Mouse (Mus musculus) MEL (cell line): ENCODE measurements around the gene Filip1l. TPM values are rescaled to one million over a fixed set of nuclear protein-coding genes. Genes with fewer than 3 reads are reported as not detected.

Experiments
- DNase-seq: peaks from one replicate; pipeline ENCODE4 v3.0.0; 2011; ENCODE audit warnings: low read depth, low spot score
- H3K27ac ChIP-seq: 2 replicates; pipeline ENCODE4 v1.5.1; 2012; ENCODE audit warnings: low read depth, mild to moderate bottlenecking, control low read depth, low read length, moderate library complexity; ENCODE audit not compliant: control insufficient read depth
- H3K27me3 ChIP-seq, 2 experiments: fragments of 150-350 bp in 1 of 2; sonication (generic) in 1 of 2; 2 replicates each; pipeline ENCODE4 v1.6.1; 2012; ENCODE audit warnings: low read length in 2 of 2, mild to moderate bottlenecking in 2 of 2, improper control_type of control experiment in 1 of 2, moderate library complexity in 1 of 2; ENCODE audit not compliant: insufficient read depth in 2 of 2, control insufficient read depth in 1 of 2
- H3K36me3 ChIP-seq, 2 experiments: 2 replicates each; pipeline ENCODE4 v1.6.1; 2012 to 2014; ENCODE audit warnings: low read length in 2 of 2, improper control_type of control experiment in 1 of 2, inconsistent platforms in 1 of 2, mild to moderate bottlenecking in 1 of 2; ENCODE audit not compliant: insufficient read depth in 2 of 2, control insufficient read depth in 1 of 2
- H3K4me1 ChIP-seq, 2 experiments: fragments of 150-350 bp in 1 of 2; sonication (generic) in 1 of 2; 2 replicates each; pipeline ENCODE4 v1.6.1; 2012; ENCODE audit warnings: low read length in 2 of 2, improper control_type of control experiment in 1 of 2, mild to moderate bottlenecking in 1 of 2; ENCODE audit not compliant: insufficient read depth in 2 of 2, control insufficient read depth in 1 of 2
- H3K4me3 ChIP-seq, 2 experiments: fragments of 150-350 bp in 1 of 2; sonication (generic) in 1 of 2; 2 replicates each; pipeline ENCODE4 v1.5.1; 2012; ENCODE audit warnings: low read depth in 2 of 2, low read length in 2 of 2, mild to moderate bottlenecking in 2 of 2, moderate library complexity in 2 of 2, control low read depth in 1 of 2, improper control_type of control experiment in 1 of 2; ENCODE audit not compliant: control insufficient read depth in 1 of 2, insufficient read depth in 1 of 2
- H3K79me2 ChIP-seq: 2 replicates; pipeline ENCODE4 v1.6.1; 2012; ENCODE audit warnings: mild to moderate bottlenecking, low read length, moderate library complexity; ENCODE audit not compliant: control insufficient read depth, poor library complexity, insufficient read depth
- H3K9ac ChIP-seq: 2 replicates; pipeline ENCODE4 v1.6.1; 2012; ENCODE audit warnings: low read depth, mild to moderate bottlenecking, control low read depth, low read length, moderate library complexity; ENCODE audit not compliant: control insufficient read depth, poor library complexity, severe bottlenecking
- H3K9me3 ChIP-seq: fragments of 150-350 bp; sonication (generic); replicated peaks from 2 replicates; pipeline ENCODE4 v1.6.1; 2012; ENCODE audit warnings: mild to moderate bottlenecking, low read length, improper control_type of control experiment, moderate library complexity; ENCODE audit not compliant: insufficient read depth
- CHD2 ChIP-seq: IDR thresholded peaks from 2 replicates; pipeline ENCODE4 v1.6.1; 2011; ENCODE audit warnings: low read length, improper control_type of control experiment
- CTCF ChIP-seq, 3 experiments: IDR thresholded peaks in 2 of 3; conservative IDR thresholded peaks in 1 of 3; 2 replicates each; pipeline ENCODE4 v1.5.1; 2011 to 2012; ENCODE audit warnings: low read length in 3 of 3, low read depth in 2 of 3, mild to moderate bottlenecking in 2 of 3, improper control_type of control experiment in 1 of 3, inconsistent platforms in 1 of 3, mixed read lengths in 1 of 3, moderate library complexity in 1 of 3; ENCODE audit not compliant: control insufficient read depth in 1 of 3, insufficient read depth in 1 of 3, poor library complexity in 1 of 3, severe bottlenecking in 1 of 3
- E2F4 ChIP-seq: IDR thresholded peaks from 2 replicates; pipeline ENCODE4 v1.6.1; 2011; ENCODE audit warnings: low read depth, low read length, improper control_type of control experiment, borderline replicate concordance
- ELF1 ChIP-seq: IDR thresholded peaks from 2 replicates; pipeline ENCODE4 v1.6.1; 2014; ENCODE audit warnings: low read depth, mild to moderate bottlenecking, inconsistent platforms, low read length, improper control_type of control experiment, moderate library complexity
- EP300 ChIP-seq, 2 experiments: IDR thresholded peaks; 2 replicates each; pipeline ENCODE4 v1.6.1; 2011; ENCODE audit warnings: improper control_type of control experiment in 2 of 2, low read length in 2 of 2, low read depth in 1 of 2, mild to moderate bottlenecking in 1 of 2
- GABPA ChIP-seq: IDR thresholded peaks from 2 replicates; pipeline ENCODE4 v1.6.1; 2012; ENCODE audit warnings: low read depth, mild to moderate bottlenecking, inconsistent platforms, low read length, improper control_type of control experiment, moderate library complexity
- JUND ChIP-seq: IDR thresholded peaks from 2 replicates; pipeline ENCODE4 v1.6.1; 2011; ENCODE audit warnings: low read depth, mild to moderate bottlenecking, improper control_type of control experiment, low read length
- MAZ ChIP-seq: IDR thresholded peaks from 2 replicates; pipeline ENCODE4 v1.6.1; 2012; ENCODE audit warnings: low read depth, mild to moderate bottlenecking, inconsistent platforms, low read length, improper control_type of control experiment
- NRF1 ChIP-seq: IDR thresholded peaks from 2 replicates; pipeline ENCODE4 v1.6.1; 2014; ENCODE audit warnings: low read depth, mild to moderate bottlenecking, inconsistent platforms, low read length, improper control_type of control experiment, moderate library complexity; ENCODE audit not compliant: poor library complexity, insufficient read depth, severe bottlenecking
- POLR2A ChIP-seq, 2 experiments: IDR thresholded peaks; 2 replicates each; pipeline ENCODE4 v1.6.1; 2011 to 2012; ENCODE audit warnings: low read length in 2 of 2, mild to moderate bottlenecking in 2 of 2, control low read depth in 1 of 2, improper control_type of control experiment in 1 of 2, low read depth in 1 of 2, moderate library complexity in 1 of 2; ENCODE audit not compliant: control insufficient read depth in 1 of 2, insufficient read depth in 1 of 2, poor library complexity in 1 of 2
- POLR2AphosphoS5 ChIP-seq: IDR thresholded peaks from 2 replicates; pipeline ENCODE4 v1.6.1; 2012; ENCODE audit warnings: low read depth, borderline replicate concordance, mild to moderate bottlenecking, inconsistent platforms, low read length, moderate library complexity, mixed read lengths
- TAL1 ChIP-seq: IDR thresholded peaks from 2 replicates; pipeline ENCODE4 v1.6.1; 2012; ENCODE audit warnings: mild to moderate bottlenecking, inconsistent platforms, low read length, moderate library complexity, mixed read lengths
- TBP ChIP-seq: IDR thresholded peaks from 2 replicates; pipeline ENCODE4 v1.8.0; 2011; ENCODE audit warnings: low read depth, low read length, improper control_type of control experiment
- ZNF384 ChIP-seq: IDR thresholded peaks from 2 replicates; pipeline ENCODE4 v1.6.1; 2012; ENCODE audit warnings: low read depth, mild to moderate bottlenecking, inconsistent platforms, low read length, improper control_type of control experiment
- polyA plus RNA-seq, 2 experiments: library from polyadenylated mRNA; stranded (reverse) in 1 of 2; unstranded in 1 of 2; fragments of >175 nt in 1 of 2; fragments of >200 nt in 1 of 2; gene quantifications; 2 replicates each; pipeline versions ENCODE4 v1.2.1 to v1.2.4; 2012; ENCODE audit warnings: low replicate concordance in 2 of 2, low read depth in 1 of 2; ENCODE audit not compliant: insufficient read length in 2 of 2, insufficient read depth in 1 of 2, missing spikeins in 1 of 2
- total RNA-seq: library from RNA; depleted of rRNA; stranded (reverse); fragments of 300-350 nt; gene quantifications from 2 replicates; pipeline ENCODE4 v1.2.3, GENCODE M21; 2012

Filip1l gene
- total and polyA plus RNA-seq, 3 experiments: 0.27 to 1.8 TPM; not detected in 1

DNA sequence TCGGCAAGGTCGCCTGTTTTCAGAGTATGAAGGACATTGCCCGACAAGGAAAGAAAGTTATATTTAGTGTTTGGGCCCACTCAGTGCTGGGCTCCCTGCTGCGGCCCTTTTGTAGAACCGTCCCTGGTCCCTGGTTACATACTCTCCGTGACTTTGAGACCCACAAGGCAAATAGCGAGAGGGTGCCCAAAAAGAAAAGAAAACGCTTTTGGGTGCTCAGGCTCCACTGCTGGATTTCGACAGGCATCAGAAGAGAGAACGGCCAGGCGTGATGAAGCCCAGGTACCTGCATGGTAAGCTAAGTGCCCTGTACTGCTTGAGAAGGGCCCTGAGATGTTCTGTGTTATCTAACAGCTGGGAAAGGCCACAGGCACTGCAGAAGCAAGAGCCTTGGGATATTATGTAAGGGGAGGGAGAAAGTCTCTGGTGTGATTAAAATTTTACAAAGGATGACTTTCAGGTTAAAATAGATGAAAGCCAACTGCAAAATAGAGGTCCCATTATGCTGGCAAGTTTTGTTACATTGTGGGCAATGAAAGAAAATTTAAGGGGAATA lies 351 bp downstream of the Filip1l start:
- no peaks in the 10 kb centered on the region for H3K27me3 ChIP-seq
- H3K9ac ChIP-seq: no peak overlapping the region
- no peaks in the 10 kb centered on the region for H3K9me3 ChIP-seq
- no peak overlapping the region for H3K27ac ChIP-seq
- no peaks in the 10 kb centered on the region for H3K79me2 ChIP-seq
- no peak for DNase-seq
- no peak overlapping the region for H3K4me3 ChIP-seq
- H3K36me3 ChIP-seq: no peaks in the 10 kb centered on the region
- TF ChIP-seq POLR2A (IDR thresholded peaks at IDR 0.05; ENCODE audit: control insufficient read depth in 1 of 2, insufficient read depth in 1 of 2, low read depth in 1 of 2, low read length in 2 of 2, poor library complexity in 1 of 2): no peak
- TF ChIP-seq, all 39 proteins: peak for 0
- H3K4me1 ChIP-seq: no peaks in the 10 kb centered on the region

GRCm38 (mm10) chr16:57353932-57354331 lies 1.0 kb downstream of the Filip1l start:
- DNase-seq: no peak
- Histone ChIP-seq H3K27me3 (no peaks in the 10 kb centered on the region), H3K27ac (no peak overlapping the region), H3K4me1 (no peaks in the 10 kb centered on the region), H3K9ac (no peak overlapping the region), H3K79me2 (no peaks in the 10 kb centered on the region), H3K4me3 (no peak overlapping the region), H3K36me3 (no peaks in the 10 kb centered on the region), H3K9me3 (no peaks in the 10 kb centered on the region)
- TF ChIP-seq EP300 (IDR thresholded peaks at IDR 0.05; ENCODE audit: low read depth in 1 of 2, low read length in 2 of 2): no peak
- no peak for TF ChIP-seq POLR2AphosphoS5
- no peak for TF ChIP-seq TAL1
- no peak for TF ChIP-seq MAZ
- no peak for TF ChIP-seq ZNF384
- no peak for TF ChIP-seq TBP
- TF ChIP-seq POLR2A (IDR thresholded peaks at IDR 0.05; ENCODE audit: control insufficient read depth in 1 of 2, insufficient read depth in 1 of 2, low read depth in 1 of 2, low read length in 2 of 2, poor library complexity in 1 of 2): no peak
- no peak for TF ChIP-seq GABPA
- TF ChIP-seq CTCF (IDR thresholded peaks at IDR 0.05 in 2 of 3, conservative IDR thresholded peaks at IDR 0.05 in 1 of 3; ENCODE audit: control insufficient read depth in 1 of 3, insufficient read depth in 1 of 3, low read depth in 2 of 3, low read length in 3 of 3, poor library complexity in 1 of 3, severe bottlenecking in 1 of 3): no peak
- no peak for TF ChIP-seq JUND
- no peak for TF ChIP-seq E2F4
- TF ChIP-seq ELF1: no peak

GRCm38 (mm10) chr16:57356454-57356853 lies 3.6 kb downstream of the Filip1l start:
- H3K79me2 ChIP-seq: no peaks in the 10 kb centered on the region
- no peak overlapping the region for H3K9ac ChIP-seq
- no peak overlapping the region for H3K4me3 ChIP-seq
- no peak for DNase-seq
- no peak overlapping the region for H3K27ac ChIP-seq
- no peak for TF ChIP-seq POLR2AphosphoS5
- TF ChIP-seq JUND: no peak
- TF ChIP-seq CHD2: no peak
- no peak for TF ChIP-seq ZNF384
- TF ChIP-seq GABPA: no peak
- no peak for TF ChIP-seq NRF1
- TF ChIP-seq, all 39 proteins: peak for 0
- Histone ChIP-seq H3K9me3 (no peaks in the 10 kb centered on the region), H3K27me3 (no peaks in the 10 kb centered on the region), H3K4me1 (no peaks in the 10 kb centered on the region), H3K36me3 (no peaks in the 10 kb centered on the region)
